Mouse (Mus musculus) CH12.LX (cell line): ENCODE data around the gene Naa38.

Experiments
- CTCF ChIP-seq, 2 experiments: IDR thresholded peaks in 1 of 2; conservative IDR thresholded peaks in 1 of 2; 2 replicates each; pipeline ENCODE4 v1.5.1; 2011 to 2012; ENCODE audit warnings: low read depth in 2 of 2, low read length in 2 of 2, improper control_type of control experiment in 1 of 2, inconsistent platforms in 1 of 2, mild to moderate bottlenecking in 1 of 2, moderate library complexity in 1 of 2
- E2F4 ChIP-seq: IDR thresholded peaks from 2 replicates; pipeline ENCODE4 v1.6.1; 2011; ENCODE audit warnings: low read depth, low read length, improper control_type of control experiment; ENCODE audit not compliant: insufficient replicate concordance
- EP300 ChIP-seq: IDR thresholded peaks from 2 replicates; pipeline ENCODE4 v1.6.1; 2011; ENCODE audit warnings: low read length, improper control_type of control experiment
- HCFC1 ChIP-seq: IDR thresholded peaks from 2 replicates; pipeline ENCODE4 v1.6.1; 2012; ENCODE audit warnings: low read depth, mild to moderate bottlenecking, inconsistent platforms, low read length, improper control_type of control experiment
- NELFE ChIP-seq: IDR thresholded peaks from 2 replicates; pipeline ENCODE4 v1.6.1; 2011; ENCODE audit warnings: low read depth, low read length, improper control_type of control experiment
- POLR2A ChIP-seq: IDR thresholded peaks from 2 replicates; pipeline ENCODE4 v1.6.1; 2011; ENCODE audit warnings: low read depth, mild to moderate bottlenecking, improper control_type of control experiment, low read length
- RAD21 ChIP-seq: IDR thresholded peaks from 2 replicates; pipeline ENCODE4 v1.6.1; 2011; ENCODE audit warnings: low read depth, mild to moderate bottlenecking, low read length, improper control_type of control experiment, moderate library complexity
- TBP ChIP-seq: conservative IDR thresholded peaks from 2 replicates; pipeline ENCODE4 v1.6.1; 2011; ENCODE audit warnings: low read depth, low read length, improper control_type of control experiment
- USF1 ChIP-seq: IDR thresholded peaks from 2 replicates; pipeline ENCODE4 v1.6.1; 2014; ENCODE audit warnings: low read depth, mild to moderate bottlenecking, inconsistent platforms, low read length, improper control_type of control experiment
- ZKSCAN1 ChIP-seq: IDR thresholded peaks from 2 replicates; pipeline ENCODE4 v1.6.1; 2012; ENCODE audit warnings: low read depth, inconsistent platforms, low read length, improper control_type of control experiment, borderline replicate concordance
- ZMIZ1 ChIP-seq: IDR thresholded peaks from 2 replicates; pipeline ENCODE4 v1.6.1; 2012; ENCODE audit warnings: low read depth, mild to moderate bottlenecking, inconsistent platforms, low read length, improper control_type of control experiment

DNA sequence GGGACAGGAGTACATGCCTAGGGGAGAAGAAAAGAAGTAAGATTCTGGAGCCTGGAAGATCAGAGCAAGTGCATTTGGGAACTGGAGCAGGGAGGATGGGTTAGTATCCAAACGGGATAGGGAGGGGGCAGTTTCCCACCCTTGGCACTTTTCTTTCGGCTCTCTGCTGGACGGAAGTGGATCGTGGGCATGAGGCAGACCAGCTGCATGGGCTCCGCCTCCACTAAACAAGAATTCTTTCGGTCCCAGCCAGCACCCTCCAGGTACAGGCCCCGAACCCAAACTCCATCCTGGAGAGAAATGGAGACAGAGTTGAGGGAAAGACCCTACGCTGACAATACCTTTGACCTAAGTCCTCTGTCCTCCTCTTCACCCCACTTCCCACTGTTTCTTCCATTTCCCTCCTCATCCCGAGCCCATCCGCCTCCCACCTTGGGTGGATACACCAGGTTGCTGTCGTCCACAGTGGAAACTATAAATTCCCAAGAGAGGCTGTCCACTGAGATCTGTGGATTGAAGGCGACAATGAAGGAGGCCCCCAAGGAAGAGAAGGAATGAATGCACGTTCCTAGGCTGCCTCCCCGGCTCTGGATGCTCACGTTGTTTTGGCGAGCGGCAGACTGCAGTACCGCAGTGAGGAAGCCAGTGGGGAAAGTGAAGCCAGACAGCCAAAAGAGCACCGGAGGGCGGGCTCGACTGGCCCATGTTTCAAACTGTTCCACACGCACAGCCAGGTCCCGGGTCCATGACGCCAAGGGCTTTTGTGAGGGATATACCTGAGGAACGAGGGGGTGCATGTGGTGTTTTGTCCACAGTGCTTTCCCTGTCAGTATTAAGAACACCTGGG, 26.1 kb downstream of the Naa38 start:
- TF ChIP-seq POLR2A, result no peak
- no peak for TF ChIP-seq RAD21
- TF ChIP-seq E2F4, result no peak
- TF ChIP-seq ZMIZ1, result no peak
- no peak for TF ChIP-seq TBP
- no peak for TF ChIP-seq ZKSCAN1
- no peak for TF ChIP-seq USF1
- TF ChIP-seq CTCF (conservative IDR thresholded peaks at IDR 0.05 in 1 of 2, IDR thresholded peaks at IDR 0.05 in 1 of 2; ENCODE audit: low read depth in 2 of 2, low read length in 2 of 2), result no peak
- TF ChIP-seq HCFC1, result no peak
- TF ChIP-seq EP300, result no peak
- no peak for TF ChIP-seq NELFE
